ENCODE assay signal across 9 mouse cellular contexts in the genomic region with DNA sequence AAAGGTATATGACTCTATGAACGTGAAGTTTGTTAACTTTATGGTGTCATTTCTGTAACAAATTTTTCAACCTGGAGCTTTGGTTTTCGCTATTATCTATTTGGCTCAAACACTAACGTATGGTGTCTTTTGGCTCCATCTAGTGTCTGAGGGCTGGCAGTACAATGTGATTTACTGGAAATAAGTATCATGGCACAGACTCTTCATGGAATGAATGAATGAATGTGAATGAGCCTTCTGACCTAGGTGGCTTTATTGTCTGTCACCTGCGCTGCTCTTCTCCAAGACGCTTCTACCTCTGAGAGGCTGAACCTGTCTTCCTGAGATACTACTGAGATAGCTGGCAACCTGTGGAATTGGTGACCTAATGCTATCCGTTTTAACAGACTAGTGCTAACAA.
DNase-seq lines count a peak whose midpoint lies in the region; ATAC-seq and TF ChIP-seq lines count a peak whose summit lies in the region.
"Had no signal": no experiment of that assay in that cellular context is flagged by ENCODE, and none has a peak within 500 bp of the region (broad histone marks: within the 10 kb centered on the region; RNA-seq: fewer than 3 reads in every experiment).

No protein-coding gene starts in this region.

- TF ChIP-seq EP300 in heart, adult 2 months (IDR thresholded peaks at IDR 0.05; ENCODE audit: insufficient read depth, low read depth, low read length): no peak

- H3K9me3 ChIP-seq in heart, embryonic 10.5 days: no peaks in the 10 kb centered on the region
- H3K9me3 ChIP-seq in midbrain, postnatal 0 days (ENCODE audit: low read length): no peaks in the 10 kb centered on the region
- H3K9me3 ChIP-seq: limb, embryonic 12.5 days had no signal

- no peaks in the 10 kb centered on the region for H3K4me1 ChIP-seq in heart, adult 2 months (ENCODE audit: control insufficient read depth, insufficient read depth, low read length)
- no peaks in the 10 kb centered on the region for H3K4me1 ChIP-seq in heart, embryonic 10.5 days
- H3K4me1 ChIP-seq in midbrain, postnatal 0 days (ENCODE audit: insufficient read depth, low read length): no peaks in the 10 kb centered on the region
- H3K4me1 ChIP-seq: limb, embryonic 12.5 days had no signal

- peak; percentile 75 for TF ChIP-seq CTCF in heart, adult 2 months (IDR thresholded peaks at IDR 0.05)
- TF ChIP-seq CTCF in midbrain, postnatal 0 days (IDR thresholded peaks at IDR 0.05): peak; percentile 94

- no peak overlapping the region for H3K9ac ChIP-seq in heart, adult 2 months (ENCODE audit: low read depth, low read length)
- no peak overlapping the region for H3K9ac ChIP-seq in midbrain, postnatal 0 days (replicated peaks; ENCODE audit: low read length, poor library complexity, severe bottlenecking)
- H3K9ac ChIP-seq: limb, embryonic 12.5 days had no signal

- no peak for TF ChIP-seq POLR2A in heart, adult 2 months (IDR thresholded peaks at IDR 0.05; ENCODE audit: insufficient read depth, low read depth, low read length)

- WGBS in heart, adult 2 months: 17% methylated on average over 6 of the region's 6 CpGs
- 24% methylated on average over 6 of the region's 6 CpGs for WGBS in heart, embryonic 10.5 days
- WGBS in midbrain, postnatal 0 days: 21% methylated on average over 6 of the region's 6 CpGs

- H3K36me3 ChIP-seq in heart, adult 2 months (ENCODE audit: control insufficient read depth, insufficient read depth, low read length): no peaks in the 10 kb centered on the region
- H3K36me3 ChIP-seq in heart, embryonic 10.5 days: no peaks in the 10 kb centered on the region
- H3K36me3 ChIP-seq in midbrain, postnatal 0 days (ENCODE audit: insufficient read depth, low read length): no peaks in the 10 kb centered on the region
- H3K36me3 ChIP-seq: limb, embryonic 12.5 days had no signal

- H3K27ac ChIP-seq in heart, adult 2 months: no peak overlapping the region
- no peak overlapping the region for H3K27ac ChIP-seq in heart, embryonic 10.5 days
- H3K27ac ChIP-seq in midbrain, postnatal 0 days (ENCODE audit: low read depth, low read length): no peak overlapping the region
- H3K27ac ChIP-seq: limb, embryonic 12.5 days had no signal

- H3K4me3 ChIP-seq in heart, adult 2 months: no peak overlapping the region
- H3K4me3 ChIP-seq in heart, embryonic 10.5 days: no peak overlapping the region
- no peak overlapping the region for H3K4me3 ChIP-seq in midbrain, postnatal 0 days (ENCODE audit: low read depth, low read length)
- H3K4me3 ChIP-seq: limb, embryonic 12.5 days had no signal

- H3K4me2 ChIP-seq in midbrain, postnatal 0 days (ENCODE audit: low read depth, low read length, poor library complexity, severe bottlenecking): no peak overlapping the region
- H3K4me2 ChIP-seq: limb, embryonic 12.5 days had no signal

- H3K27me3 ChIP-seq in heart, adult 2 months (ENCODE audit: control insufficient read depth, insufficient read depth, low read length): no peaks in the 10 kb centered on the region
- H3K27me3 ChIP-seq in heart, embryonic 10.5 days (ENCODE audit: insufficient read depth, poor library complexity, severe bottlenecking): no peaks in the 10 kb centered on the region
- 0 out of 2 replicates have a peak, but pooled peaks cover 3% of the 10 kb centered on the region for H3K27me3 ChIP-seq in midbrain, postnatal 0 days (ENCODE audit: insufficient read depth, low read length)
- H3K27me3 ChIP-seq: limb, embryonic 12.5 days had no signal

- no peaks in the 10 kb centered on the region for H3K79me2 ChIP-seq in heart, adult 2 months (replicated peaks; ENCODE audit: control insufficient read depth, insufficient read depth, low read length)

- peak; percentile 90 for ATAC-seq in CD4-positive, CD25-positive, alpha-beta regulatory T cell, adult 4 months
- peak; percentile 75 to 91 for ATAC-seq in hematopoietic stem cell, adult 5-6 weeks (replicated peaks in 1 of 2; ENCODE audit: insufficient read depth in 1 of 2, low FRiP score in 2 of 2, low TSS enrichment in 1 of 2, low read depth in 1 of 2, poor library complexity in 2 of 2, severe bottlenecking in 2 of 2)
- peak; percentile 60 for ATAC-seq in midbrain, postnatal 0 days (ENCODE audit: low FRiP score)

- intact Hi-C loops in heart, adult 2 months (cut with DNase I): loop anchor here (5.0 to 10.0 kb wide), 2 partner anchors 373 to 570 kb away; no protein-coding TSS in a partner anchor
- intact Hi-C loops in gastrocnemius, postnatal 14 days (cut with DNase I; ENCODE audit: low total_unique reads): no loop called here

- DNase-seq in heart, adult 2 months: no peak
- DNase-seq in heart, embryonic 10.5 days (ENCODE audit: low spot score): no peak
- peak; percentile 37 for DNase-seq in c-Kit-positive CD71-positive TER-119-negative erythroid progenitor cells, embryonic 14.5 days (ENCODE audit: low read depth)
- DNase-seq in layer of hippocampus, adult 9-10 months (ENCODE audit: low spot score): peak; percentile 48
- peak; percentile 81 for DNase-seq in midbrain, postnatal 0 days (ENCODE audit: low spot score)
- no peak for DNase-seq in gastrocnemius, postnatal 14 days

Comparison
In these comparisons a context has a peak if more than half of its experiments do, and no peak if none do; other contexts are left out.
1. DNase-seq: peak in c-Kit-positive CD71-positive TER-119-negative erythroid progenitor cells, embryonic 14.5 days (single experiment), layer of hippocampus, adult 9-10 months (single experiment) and midbrain, postnatal 0 days (single experiment); none in heart, adult 2 months (0 of 2), heart, embryonic 10.5 days (single experiment) and gastrocnemius, postnatal 14 days (single experiment).
2. Peak in every context shown above with its lines, with median percentiles within 50 percentile points of each other: ATAC-seq.